Mouse (Mus musculus): ENCODE data around the gene Ppfia3.

Gene Ppfia3

DNA sequence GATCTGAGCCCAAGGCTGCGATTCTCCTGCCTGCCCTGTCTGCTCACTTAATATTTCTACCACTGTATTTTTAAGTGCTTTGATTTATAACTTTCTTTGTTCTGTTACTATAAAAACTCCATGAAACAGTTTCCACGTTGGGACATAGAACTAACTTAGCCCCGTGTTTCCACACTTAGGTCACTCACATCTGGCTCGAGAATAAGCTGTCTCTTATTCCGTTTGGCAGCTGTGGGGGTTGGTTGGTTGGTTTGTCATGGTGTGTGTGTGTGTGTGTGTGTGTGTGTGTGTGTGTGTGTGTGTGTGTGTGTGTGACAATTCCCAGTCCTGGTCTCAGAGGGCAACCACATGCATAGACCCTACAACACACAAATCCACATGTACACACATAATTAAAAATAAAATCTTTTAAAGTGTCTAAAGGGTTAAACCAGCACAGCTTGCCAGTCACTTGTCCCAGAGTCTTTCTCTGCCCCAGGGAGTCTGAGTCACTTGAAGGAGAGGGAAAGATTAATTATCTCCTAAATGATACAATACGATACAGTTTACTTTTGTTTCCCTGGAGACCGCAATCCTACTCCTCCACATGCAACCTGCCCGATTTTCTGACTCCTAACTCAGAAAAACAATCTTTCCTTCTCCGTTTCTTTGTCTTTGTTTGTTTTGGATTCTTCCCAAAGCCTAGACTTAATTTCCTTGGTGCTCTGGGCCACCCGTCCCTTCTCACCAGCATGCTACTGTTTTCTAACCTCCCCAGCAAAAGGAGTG, 53.9 kb downstream of the Ppfia3 start:
- DNase-seq (ENCODE audit: low read depth, low spot score) = no peak

DNA sequence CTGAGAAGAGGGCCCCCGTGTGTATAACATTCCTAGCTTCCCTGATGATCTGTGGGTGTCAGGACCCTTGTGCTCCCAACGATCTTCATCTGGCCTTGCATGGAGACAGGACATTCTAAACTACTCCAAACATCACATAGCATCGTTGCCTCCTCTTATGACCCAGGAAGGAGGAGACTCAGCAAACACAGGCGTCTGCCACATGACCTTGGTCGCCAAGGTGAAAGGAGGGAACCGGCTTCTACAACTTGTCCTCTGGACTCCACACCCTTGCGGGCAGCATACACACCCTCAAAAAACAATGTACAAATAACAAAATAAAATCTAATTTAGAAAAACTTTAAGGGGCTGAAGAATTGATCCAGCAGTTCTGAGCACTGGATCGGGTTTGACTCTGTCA, 54.8 kb downstream of the Ppfia3 start:
- DNase-seq (ENCODE audit: low read depth, low spot score) = no peak

DNA sequence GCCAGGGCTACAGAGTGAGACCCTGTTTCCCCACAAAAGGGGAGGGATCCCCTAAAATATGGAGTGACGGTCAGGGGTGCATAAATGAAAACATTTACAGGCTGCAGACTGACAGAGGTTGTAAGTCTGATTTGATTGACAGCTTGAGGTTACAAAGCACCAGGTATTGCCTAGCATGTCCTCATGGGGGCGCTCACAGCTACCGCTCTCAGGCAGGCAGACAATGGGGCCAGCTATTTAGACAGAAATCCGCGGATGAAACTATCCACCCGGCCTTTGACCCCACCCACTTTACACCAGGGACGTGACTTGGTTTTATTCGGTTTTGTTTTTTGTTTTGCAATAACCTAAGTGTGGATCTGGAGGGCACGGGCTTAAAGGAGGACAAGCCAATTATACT, 57.4 kb downstream of the Ppfia3 start:
- DNase-seq (ENCODE audit: low read depth, low spot score) = no peak

DNA sequence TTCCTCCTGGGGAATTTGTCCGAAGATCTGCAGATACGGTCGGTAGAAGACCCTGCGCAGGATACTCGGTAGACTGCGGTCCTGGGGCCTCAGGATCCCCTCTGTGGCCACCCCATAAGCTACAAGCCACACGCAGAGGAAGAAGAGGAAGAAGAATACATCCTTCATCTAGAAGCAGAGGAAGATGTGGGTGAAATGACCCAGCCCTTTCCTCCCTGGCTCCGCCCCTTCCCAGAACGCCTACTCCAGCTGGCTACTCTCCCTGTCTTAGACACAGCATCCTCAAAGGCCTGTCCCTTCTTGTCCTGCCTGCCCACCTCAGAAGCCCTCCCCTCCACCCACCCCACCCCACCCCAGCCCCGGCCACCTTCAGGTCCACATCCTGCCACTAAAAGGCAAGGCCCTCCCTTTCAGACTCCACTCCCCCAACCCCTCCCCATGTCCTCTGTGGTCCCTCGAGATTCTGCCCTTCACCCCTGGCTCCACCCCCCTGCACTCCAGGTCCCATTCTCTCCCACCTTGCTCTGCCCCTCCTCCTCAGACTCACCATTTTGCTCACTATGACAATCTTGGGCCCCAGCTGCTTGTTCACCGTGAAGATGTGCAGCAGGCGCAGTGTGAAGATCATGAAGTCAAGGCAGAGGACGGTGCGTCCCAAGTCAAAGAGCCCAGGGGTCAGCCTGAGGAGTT, 58.1 kb downstream of the Ppfia3 start:
- no peak for DNase-seq (ENCODE audit: low read depth, low spot score)

DNA sequence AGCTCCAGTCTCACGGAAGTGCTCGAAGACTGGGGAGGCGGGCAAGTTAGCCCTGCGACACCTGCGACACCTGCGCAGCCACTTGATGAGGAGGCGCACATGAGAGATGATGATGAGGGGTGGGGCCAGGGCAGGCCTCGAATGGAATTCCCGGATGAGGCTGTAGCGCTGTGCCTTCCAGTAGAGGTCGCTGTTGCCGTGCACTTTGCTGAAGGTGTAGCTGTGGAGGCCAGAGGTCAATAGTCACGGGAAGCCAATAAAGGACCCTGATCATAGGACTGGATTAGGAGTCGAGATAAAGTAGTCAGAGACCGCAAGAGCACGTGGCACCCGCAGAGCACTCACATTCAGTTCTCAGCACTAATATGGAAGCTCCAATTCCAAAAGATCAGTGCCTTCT, 61.5 kb downstream of the Ppfia3 start:
- no peak for DNase-seq (ENCODE audit: low read depth, low spot score)

DNA sequence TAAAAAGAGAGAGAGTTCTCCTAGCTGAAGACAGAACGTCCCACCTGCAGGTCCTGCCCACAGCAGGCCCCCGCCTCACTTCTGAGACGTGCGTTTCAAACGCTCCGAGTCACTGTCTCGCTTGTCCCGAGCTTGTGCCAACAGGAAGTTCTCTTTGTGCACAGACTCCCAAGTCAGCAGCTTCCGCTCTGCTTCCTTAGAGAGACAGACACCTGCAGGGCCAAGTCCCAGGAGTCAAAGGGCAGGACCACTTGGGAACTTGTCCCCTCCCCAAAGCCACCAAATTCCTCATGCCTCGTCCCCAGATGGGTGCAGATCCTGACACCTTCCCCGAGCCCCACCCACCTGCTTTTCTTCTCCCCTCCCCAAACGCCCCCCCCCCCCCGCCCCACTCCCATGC, 62.0 kb downstream of the Ppfia3 start:
- no peak for DNase-seq (ENCODE audit: low read depth, low spot score)

DNA sequence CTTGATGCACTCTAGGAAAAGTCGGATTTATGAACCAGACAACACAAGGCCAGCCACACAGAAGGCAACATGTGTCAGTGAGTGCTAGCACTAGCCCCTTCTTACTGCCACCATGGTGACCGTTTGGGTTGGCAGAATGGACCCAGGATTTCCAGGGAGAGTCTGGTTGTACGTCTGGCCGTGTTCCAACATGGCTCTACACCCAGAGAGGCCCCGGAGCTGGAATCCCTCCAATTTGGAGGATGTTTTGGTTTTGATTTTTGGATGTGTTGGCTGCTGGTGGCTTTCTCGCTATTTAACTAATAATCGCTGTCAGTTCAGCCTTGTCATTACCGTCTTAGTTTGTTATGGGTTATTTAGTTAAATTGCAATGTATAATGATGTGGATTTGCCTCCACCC, 64.2 kb downstream of the Ppfia3 start:
- DNase-seq (ENCODE audit: low read depth, low spot score) = no peak

DNA sequence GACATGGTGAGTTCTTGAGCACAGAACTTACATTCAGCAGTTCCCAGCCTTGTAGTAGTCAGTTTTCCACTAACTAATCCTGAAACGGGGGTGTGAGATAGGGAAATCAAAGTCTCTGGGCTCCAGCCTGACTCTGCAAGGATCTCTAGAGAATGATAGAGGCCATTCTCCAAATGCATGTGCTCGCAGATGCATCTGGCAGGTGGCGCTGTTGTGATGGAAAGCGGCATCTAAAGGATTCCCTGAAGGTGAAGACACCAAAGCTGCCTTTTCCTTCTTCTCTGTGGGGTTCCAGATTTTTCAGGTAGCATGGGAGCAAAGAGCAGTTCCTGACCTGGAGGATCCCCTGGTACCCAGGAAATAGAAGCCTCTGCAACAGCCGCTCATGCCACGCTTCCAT, 66.5 kb downstream of the Ppfia3 start:
- DNase-seq (ENCODE audit: low read depth, low spot score) = peak; percentile 65

DNA sequence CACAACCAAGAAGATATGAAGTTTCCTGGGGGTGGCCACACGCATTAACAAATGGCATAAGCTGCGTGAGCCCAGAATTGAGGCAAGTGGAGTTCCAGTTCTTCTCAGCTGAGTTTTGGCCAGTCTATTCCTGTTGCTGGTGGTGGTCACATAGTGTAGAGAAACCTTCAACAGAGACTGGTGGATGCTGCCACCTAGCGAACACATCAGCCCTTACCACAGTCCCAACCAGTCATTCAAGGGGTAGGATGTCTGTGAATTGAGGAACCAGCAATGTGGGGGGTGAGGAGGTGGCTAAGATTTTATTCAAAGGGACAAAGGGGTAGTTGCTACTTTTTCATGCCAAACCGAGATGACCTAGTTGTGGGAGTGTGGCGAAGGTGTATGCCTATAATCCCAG, 67.1 kb downstream of the Ppfia3 start:
- peak; percentile 79 for DNase-seq (ENCODE audit: low read depth, low spot score)

DNA sequence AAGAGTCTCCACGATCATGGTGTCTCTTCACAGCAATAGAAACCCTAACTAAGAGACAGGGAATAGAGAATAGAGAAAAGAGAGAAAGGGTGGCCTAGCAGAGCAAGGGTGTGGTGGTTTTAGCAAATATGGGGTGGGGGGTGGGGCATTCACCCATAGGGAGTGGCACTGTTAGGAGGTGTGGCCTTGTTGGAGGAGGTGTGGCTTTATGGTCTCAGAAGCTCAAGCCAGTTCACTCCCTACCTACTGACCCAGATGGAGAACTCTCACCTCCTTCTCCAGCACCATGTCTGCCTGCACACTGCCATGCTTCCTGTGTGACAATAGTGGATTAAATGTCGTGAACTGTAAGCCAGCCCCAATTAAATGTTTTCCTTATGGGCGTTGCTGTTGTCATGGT, 69.3 kb downstream of the Ppfia3 start:
- no peak for DNase-seq (ENCODE audit: low read depth, low spot score)

DNA sequence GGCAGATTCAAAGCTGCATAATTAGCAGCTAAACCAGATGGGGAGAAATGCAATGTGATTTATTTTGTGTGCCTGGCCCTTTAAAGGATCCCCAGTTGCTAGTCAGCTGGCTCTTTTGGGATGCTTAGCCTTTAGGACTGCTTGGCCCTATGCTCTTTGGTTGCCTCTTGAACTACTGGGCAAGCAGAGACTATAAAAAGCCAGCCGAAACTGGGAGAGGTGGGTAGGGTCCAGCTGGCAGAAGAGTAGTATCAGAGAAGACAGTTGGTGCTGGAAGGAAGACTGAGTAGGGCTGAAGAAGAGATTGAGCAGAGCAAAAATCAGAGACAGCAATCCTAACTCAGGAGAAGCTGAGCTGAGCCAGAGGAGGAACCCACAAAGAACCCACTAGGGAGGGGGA, 70.2 kb downstream of the Ppfia3 start:
- no peak for DNase-seq (ENCODE audit: low read depth, low spot score)

Measured in telencephalon, adult 2 months (tissue).